Mouse (Mus musculus): ENCODE data around the gene Cenpv.

DNA sequence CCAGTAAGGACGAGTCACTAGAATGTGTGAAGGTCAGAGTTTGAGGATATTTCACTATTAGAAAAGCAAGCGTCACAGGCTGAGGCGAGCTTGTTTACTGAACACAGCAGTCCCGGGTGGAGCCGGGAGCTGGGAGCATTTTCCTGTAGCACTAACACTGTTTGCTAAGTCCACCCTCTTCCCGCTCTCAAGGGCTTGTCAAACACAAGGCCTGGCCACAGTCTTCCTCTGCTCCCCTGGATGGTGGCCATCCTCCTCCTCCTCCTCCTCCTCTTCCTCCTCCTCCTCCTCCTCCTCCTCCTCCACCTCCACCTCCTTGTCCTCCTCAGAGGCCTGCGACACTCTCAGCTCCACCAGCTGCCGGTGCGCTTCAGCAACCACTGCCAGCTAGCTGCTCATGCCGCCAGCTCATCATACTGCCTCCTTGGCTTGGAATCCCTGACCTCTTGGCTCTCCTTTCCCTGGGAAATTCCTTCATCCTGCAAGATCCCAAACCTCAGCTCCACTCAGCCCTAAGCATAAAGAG lies 43.7 kb downstream of the Cenpv start:
- TF ChIP-seq POLR2A (IDR thresholded peaks at IDR 0.05; ENCODE audit: borderline replicate concordance, insufficient read depth, low read length), result no peak
- TF ChIP-seq CTCF (IDR thresholded peaks at IDR 0.05; ENCODE audit: borderline replicate concordance, insufficient read depth, low read depth, low read length), result no peak

All from cerebellum, adult 2 months (tissue).